Mouse (Mus musculus) layer of hippocampus, postnatal 25 days (tissue): ENCODE data around the gene Inpp5a. TPM values are rescaled to one million over a fixed set of nuclear protein-coding genes. Genes with fewer than 3 reads are reported as not detected.

Experiments
- DNase-seq, 2 experiments: peaks; one replicate each; pipeline ENCODE4 v3.0.0; 2022; ENCODE audit warnings: mixed read lengths in 2 of 2, low spot score in 1 of 2; ENCODE audit errors: extremely low spot score in 1 of 2
- total RNA-seq, 2 experiments: library from RNA; stranded (reverse); gene quantifications; 2 replicates each; pipeline ENCODE4 v1.2.3; 2021

Gene Inpp5a
- total RNA-seq, 2 experiments from 2014 or later: 36.2 to 41.1 TPM

DNA sequence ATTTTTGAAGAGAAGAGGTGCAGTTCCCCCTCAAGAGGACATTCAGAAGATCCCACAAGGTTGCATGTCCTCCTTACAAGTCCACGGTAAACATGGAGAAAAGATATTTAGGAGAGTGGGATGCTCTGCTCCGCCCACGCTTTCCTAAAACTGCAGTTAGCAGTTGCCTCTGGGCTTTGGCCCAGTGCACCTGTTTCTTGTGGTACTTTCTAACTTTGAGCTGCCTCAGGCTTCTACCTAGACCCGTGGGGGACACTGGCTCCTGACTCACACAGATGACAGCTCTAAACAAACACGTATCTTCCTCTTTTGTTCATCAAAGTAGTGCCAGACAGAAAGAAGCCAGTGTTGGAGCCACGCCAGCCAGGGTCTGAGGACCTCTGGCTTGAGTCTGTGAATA, 177.1 kb downstream of the Inpp5a start:
- no peak for DNase-seq

DNA sequence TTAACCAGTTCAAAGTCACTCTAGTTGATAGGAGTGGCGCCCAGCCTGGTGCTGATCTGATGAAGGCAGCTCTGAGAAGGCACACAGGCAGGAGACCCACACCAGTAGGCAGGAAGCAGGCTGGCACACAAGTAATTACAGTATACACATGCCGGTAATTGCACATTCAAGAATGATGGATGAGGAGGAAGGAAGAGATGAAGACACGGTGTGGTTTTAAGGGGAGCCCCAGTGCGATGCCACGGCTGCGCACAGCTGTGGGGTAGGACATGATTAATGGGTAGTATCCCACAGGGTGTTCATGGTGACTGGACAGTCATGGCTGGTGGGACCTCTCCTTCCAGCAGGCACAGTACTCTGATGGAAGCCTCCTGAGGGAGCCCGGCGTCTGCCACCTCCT, 177.6 kb downstream of the Inpp5a start:
- DNase-seq: no peak

DNA sequence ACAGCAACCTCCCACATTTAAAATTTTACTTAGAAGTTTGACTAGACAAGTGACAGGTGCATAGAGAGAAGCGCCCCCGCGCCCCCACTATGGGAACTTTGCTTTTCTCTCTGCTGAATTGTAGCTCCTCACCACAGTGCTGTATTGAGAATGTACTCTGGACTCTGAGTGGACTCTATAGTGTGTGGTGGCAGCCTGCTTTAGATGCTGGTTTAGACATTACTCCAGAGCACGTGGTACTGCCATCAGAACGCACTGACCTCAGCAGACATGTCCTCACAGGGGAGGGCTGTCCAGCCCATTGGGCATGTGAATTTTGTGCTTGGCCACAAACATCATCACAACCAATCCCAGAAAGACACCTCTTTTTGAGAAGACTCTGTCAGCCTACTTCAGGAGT, 181.9 kb downstream of the Inpp5a start:
- no peak for DNase-seq

DNA sequence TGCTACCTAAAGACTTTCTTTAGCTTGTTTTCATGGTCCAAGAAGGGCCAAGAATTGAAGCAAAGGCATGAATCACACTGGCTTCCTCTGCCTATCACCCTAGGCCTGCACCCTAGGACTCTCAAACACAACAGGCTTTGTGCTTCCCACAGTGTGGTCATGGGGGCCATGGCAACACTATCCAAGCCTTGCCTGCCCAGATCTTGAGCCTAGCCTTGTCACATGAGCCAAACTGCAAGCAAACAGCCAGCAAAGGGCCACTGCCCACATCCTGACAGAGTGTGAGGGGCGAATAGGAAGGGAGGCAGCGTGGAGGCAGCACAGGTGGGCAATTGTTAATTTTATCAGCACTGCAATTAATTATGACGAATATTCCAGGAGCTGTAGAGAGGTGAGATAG, 183.8 kb downstream of the Inpp5a start:
- no peak for DNase-seq

DNA sequence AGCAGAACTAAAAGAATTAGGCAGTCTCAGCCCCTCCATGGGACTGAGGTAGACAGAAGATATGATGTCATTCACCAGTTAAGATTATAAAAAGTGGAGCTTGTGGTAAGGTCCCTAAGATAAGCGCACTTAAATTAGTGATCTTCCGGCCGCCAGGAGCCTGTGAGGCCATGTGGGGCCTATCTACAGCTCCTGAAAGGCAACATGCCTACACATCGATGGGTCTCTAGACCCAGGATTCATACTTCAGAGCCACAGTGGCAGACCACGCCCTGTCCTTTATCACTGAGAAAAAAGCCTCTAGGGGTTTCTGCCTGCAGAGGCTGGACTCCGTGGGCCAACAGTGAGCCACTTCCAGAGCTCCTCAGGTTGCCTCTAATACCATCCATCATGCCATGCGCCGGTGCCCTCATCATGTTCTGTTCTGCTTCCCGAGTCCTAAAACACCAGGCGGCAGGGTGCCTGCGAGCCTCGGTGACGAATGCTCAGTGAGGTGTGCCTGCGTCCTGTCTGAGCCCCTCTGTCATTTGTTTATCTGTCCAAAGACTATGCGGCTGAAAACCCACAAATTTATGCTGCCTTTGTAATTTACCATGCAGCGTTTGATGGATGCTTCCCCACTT, 187.3 kb downstream of the Inpp5a start:
- no peak for DNase-seq

- no peak for DNase-seq
Observed at GRCm38 (mm10) chr7:139579261-139579905, 190.5 kb downstream of the Inpp5a start.

DNA sequence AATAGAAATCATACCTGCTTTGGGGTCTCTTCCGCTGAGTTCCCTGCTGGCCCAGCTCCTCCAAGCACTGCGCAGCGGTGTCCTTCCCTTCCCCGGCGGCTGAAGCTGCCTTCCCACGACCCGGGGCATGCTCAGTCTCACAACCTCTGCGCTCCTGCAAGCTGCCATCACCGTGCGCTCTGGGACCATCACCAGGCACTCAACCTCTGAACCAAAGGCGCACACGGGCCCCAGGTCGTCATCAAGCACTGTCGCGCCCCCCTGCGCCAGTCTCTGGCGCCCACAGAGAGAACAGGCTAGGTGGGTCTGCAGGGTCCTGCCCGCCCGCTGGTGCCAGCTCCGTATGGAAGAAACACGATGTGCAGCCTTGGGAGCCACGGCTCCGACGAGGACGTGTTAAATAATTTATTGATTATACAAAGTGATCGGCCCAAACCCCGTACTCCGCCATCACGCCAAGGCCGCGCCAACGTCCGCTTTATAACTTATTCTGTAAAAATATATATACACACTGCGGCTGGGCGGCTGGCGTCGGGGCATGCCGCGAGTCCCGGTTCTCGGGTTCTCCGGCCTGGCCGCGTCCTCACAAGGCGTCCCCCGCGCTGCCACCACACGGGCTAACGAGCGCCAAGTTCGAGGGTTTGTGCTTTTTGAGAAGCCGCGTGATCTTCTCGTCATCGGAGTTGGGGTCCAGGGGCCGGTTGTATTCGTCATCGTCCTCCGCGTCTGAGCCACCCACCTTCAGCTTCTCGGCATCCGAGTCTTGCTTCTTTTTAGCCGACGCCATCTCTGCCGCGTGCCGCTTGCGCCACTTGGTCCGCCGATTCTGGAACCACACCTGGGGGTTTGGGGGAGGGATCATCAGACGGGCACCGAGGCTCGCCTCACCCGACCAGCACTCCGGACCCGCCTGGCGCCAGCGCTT, 192.2 kb downstream of the Inpp5a start:
- no peak for DNase-seq

GRCm38 (mm10) chr7:139581801-139582571, 193.1 kb downstream of the Inpp5a start:
- DNase-seq: no peak

DNA sequence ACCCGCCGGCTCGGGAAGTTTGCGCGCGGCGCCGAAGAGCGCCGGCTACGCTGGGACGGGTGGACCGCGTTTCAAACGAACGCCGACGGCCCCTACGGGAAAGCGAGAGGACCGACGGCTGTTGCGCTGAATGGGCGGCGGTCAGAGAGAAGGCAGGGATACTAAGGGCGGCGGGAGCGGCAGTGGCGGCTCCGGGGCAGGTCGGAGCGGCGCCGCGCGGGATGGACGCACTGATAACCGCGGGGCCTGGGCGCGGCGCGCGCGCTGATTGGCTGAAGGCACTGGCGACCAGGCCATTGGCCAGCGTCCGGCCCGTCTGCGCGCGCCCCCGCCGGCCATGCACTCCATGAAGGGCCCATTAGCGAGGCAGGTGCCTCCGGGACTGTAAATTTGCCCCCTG, 193.7 kb downstream of the Inpp5a start, which contains the start of gene Nkx6-2:
Gene Nkx6-2 (minus strand): TSS at position 203 of the 400 bp plus-strand sequence.
- peak in 1 of 2 experiments; percentile 27 for DNase-seq

GRCm38 (mm10) chr7:139583094-139583737, 194.3 kb downstream of the Inpp5a start:
- no peak for DNase-seq

DNA sequence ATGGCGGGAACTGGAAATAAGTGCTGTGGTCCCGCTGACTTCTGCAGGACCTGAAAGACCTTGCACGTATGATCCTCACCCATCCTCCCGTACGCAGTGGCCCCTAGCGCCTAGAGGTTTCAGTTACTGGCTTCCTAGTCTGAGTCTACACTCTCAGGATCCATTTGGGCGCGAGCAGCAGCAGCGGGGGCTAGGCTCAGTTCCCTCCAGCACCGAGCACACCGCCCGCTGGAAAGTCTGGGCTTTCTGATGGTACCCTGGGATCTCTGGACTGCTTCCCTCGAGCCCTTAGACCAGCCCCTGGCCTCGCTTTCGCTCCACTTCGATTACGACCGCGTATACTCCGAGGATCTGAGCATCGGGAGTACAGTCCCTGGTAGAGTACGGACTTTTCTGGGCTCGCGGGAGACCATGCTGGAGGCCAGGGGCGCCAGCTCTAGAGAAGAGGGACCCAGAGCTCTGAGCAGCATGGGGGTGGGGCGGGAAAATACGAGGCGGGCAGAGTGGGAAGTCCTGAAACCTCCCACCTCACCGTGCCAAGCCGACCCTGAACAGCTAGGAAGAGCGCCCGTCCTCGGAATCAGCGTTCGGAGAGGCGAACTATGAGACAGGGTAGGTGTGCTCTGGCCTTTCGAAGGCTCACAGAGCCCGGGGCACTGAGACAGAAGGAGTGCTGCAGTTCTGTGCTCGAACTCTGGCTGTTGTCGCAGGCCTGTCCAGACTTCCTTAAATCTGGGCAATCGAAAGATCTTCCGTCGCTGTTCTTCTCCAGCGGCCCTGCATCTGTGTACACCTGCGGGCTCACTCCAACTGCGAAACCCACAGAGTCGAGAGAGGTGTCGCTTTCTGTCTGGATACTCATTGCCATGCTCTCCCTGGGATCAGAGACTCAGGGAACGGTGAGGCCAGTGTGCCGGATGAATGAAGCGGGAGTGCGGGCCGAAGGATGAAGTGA, 195.6 kb downstream of the Inpp5a start:
- peak in 1 of 2 experiments; percentile 25 for DNase-seq

- no peak for DNase-seq
Observed at GRCm38 (mm10) chr7:139585183-139585821, 196.4 kb downstream of the Inpp5a start.

GRCm38 (mm10) chr7:139587919-139588318, 199.0 kb downstream of the Inpp5a start:
- DNase-seq: no peak

DNA sequence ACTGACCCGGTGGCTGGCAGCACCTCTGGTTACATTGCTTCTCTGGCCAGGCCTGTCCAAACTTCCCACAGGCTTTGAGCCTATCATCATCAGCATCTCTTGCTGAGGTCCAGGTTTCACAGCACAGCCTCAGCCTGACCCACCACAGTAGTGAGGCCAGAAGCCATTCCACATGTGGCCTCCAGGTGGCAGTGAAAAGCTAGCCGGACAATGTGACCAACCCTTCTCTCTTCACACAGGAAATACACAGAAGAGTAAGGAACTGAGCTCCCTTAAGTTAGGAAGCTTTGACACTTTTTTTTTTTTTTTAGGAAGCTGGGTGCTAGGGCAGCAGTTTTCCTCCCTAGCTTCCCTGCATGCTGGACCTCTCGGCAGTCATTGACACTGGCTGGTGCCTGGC, 201.4 kb downstream of the Inpp5a start:
- DNase-seq: peak in 1 of 2 experiments; percentile 32

DNA sequence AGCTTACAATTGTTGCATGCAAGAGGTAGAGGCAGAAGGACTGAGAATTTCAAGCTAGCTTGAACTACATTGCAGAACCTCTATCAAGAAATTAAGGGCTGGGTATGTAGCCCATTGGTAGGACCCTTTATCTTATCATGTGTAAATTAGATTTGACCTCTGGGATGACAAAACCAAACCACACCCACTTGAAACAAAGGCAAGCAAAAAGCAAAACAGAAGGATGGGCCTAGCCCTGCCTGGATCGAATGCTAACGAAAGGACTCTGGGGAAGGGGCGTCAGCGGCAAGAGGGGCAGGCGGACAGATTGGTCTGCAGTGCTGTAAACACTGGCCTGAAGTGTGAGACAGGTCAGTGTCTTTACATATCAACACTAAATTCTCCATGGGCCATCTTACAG, 202.4 kb downstream of the Inpp5a start:
- no peak for DNase-seq

- DNase-seq: no peak
Observed at GRCm38 (mm10) chr7:139595311-139595710, 206.4 kb downstream of the Inpp5a start.

- DNase-seq: no peak
Observed at GRCm38 (mm10) chr7:139595862-139596261, 207.0 kb downstream of the Inpp5a start.

DNA sequence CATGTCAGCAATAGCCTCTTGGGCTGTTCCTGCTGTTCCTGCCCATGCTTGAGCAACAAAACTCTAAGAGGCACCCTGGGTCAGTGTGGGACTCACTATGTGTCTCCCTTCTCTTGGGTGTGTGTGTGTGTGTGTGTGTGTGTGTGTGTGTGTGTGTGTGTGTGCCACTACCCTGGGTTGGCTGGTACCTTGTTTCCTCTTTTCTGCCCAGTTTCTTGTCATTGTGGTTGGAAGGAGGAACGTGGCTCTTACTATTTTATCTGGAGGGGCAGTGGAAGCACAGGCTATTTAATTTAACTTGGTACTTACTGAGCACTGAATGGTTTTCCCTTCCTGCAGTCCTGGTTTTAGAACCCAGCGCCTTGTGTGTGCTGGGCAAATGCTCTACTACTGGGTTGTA, 221.4 kb downstream of the Inpp5a start:
- DNase-seq: no peak
